Comparison of ENCODE assay signal across 35 mouse cellular contexts in the genomic region with DNA sequence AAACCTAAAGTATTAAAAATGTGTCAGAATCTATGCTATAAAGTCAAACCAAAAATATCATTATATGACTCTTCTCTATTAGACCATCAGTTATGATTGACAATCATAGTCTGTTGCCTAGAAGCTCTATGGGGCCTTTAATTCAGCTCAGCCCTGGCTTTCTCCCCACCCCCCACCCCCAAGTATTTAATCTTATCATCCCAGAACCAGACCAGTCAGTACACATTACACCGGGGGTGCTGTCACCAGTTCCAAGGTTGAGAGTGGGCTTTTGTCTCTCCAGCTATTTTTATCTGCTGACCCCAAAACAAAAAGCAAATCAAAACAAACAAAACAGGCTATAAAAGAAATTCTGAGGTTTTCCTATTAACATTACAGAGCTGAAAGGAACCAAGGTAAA.
"Had no signal": no experiment of that assay in that cellular context is flagged by ENCODE, and none has a peak within 500 bp of the region (broad histone marks: within the 10 kb centered on the region; RNA-seq: fewer than 3 reads in every experiment).

No protein-coding gene starts in this region.

- H3K27ac ChIP-seq: heart, embryonic 10.5 days; heart, embryonic 13.5 days; heart, embryonic 15.5 days; hindbrain, embryonic 10.5 days; hindbrain, embryonic 12.5 days; hindbrain, embryonic 13.5 days; hindbrain, embryonic 14.5 days; hindbrain, embryonic 15.5 days; hindbrain, postnatal 0 days; intestine, embryonic 15.5 days; kidney, embryonic 15.5 days; kidney, postnatal 0 days; layer of hippocampus, adult 2 months had no signal

- H3K36me3 ChIP-seq: heart, embryonic 10.5 days; heart, embryonic 12.5 days; heart, embryonic 13.5 days; heart, embryonic 15.5 days; hindbrain, embryonic 10.5 days; hindbrain, embryonic 12.5 days; hindbrain, embryonic 13.5 days; hindbrain, embryonic 15.5 days; intestine, embryonic 15.5 days; kidney, embryonic 15.5 days had no signal

- H3K4me1 ChIP-seq: heart, embryonic 10.5 days; heart, embryonic 12.5 days; heart, embryonic 13.5 days; heart, embryonic 15.5 days; hindbrain, embryonic 10.5 days; hindbrain, embryonic 12.5 days; hindbrain, embryonic 13.5 days; hindbrain, embryonic 15.5 days; intestine, embryonic 15.5 days; kidney, embryonic 15.5 days had no signal

- H3K4me3 ChIP-seq: heart, embryonic 10.5 days; heart, embryonic 12.5 days; heart, embryonic 13.5 days; heart, embryonic 15.5 days; hindbrain, embryonic 10.5 days; hindbrain, embryonic 12.5 days; hindbrain, embryonic 13.5 days; hindbrain, embryonic 15.5 days; intestine, embryonic 15.5 days; kidney, embryonic 15.5 days; layer of hippocampus, adult 2 months had no signal

- ATAC-seq: hindbrain, embryonic 16.5 days; hindbrain, postnatal 0 days; inflammation-experienced regulatory T-cells, adult 6 months; intestine, embryonic 15.5 days; intestine, embryonic 16.5 days; intestine, postnatal 0 days had no signal

- H3K9me3 ChIP-seq: hindbrain, embryonic 12.5 days; intestine, embryonic 15.5 days; kidney, embryonic 15.5 days had no signal

- DNase-seq: heart, postnatal 10 days; heart, postnatal 14 days; heart, postnatal 36 days; heart, postnatal 4 days; kidney, adult 11 months; kidney, adult 18-20 months; kidney, adult 2 months; kidney, adult 8-10 months; kidney, adult 9 months; kidney, postnatal 10 days; kidney, postnatal 14 days; kidney, postnatal 25 days; kidney, postnatal 36 days; kidney, postnatal 4 days; layer of hippocampus, adult 9-11 months; layer of hippocampus, postnatal 36 days had no signal

- H3K27me3 ChIP-seq: heart, embryonic 12.5 days; heart, embryonic 13.5 days; heart, embryonic 15.5 days; hindbrain, embryonic 12.5 days; hindbrain, embryonic 13.5 days; hindbrain, embryonic 15.5 days; intestine, embryonic 15.5 days; kidney, embryonic 15.5 days had no signal

- H3K4me2 ChIP-seq: heart, embryonic 11.5 days; heart, embryonic 12.5 days; heart, embryonic 13.5 days; heart, embryonic 15.5 days; hindbrain, embryonic 12.5 days; hindbrain, embryonic 13.5 days; hindbrain, embryonic 14.5 days; hindbrain, embryonic 15.5 days; intestine, embryonic 15.5 days; kidney, embryonic 15.5 days had no signal

- H3K9ac ChIP-seq: heart, embryonic 12.5 days; heart, embryonic 13.5 days; heart, embryonic 15.5 days; hindbrain, embryonic 12.5 days; hindbrain, embryonic 13.5 days; hindbrain, embryonic 14.5 days; hindbrain, embryonic 15.5 days; intestine, embryonic 15.5 days; kidney, embryonic 15.5 days had no signal
